Mouse (Mus musculus): ENCODE measurements around the gene Gm340. TPM values are rescaled to one million over a fixed set of nuclear protein-coding genes. Genes with fewer than 3 reads are reported as not detected.

Gene Gm340
- polyA plus RNA-seq, 1 experiment from 2014 or later = 4.6 TPM

DNA sequence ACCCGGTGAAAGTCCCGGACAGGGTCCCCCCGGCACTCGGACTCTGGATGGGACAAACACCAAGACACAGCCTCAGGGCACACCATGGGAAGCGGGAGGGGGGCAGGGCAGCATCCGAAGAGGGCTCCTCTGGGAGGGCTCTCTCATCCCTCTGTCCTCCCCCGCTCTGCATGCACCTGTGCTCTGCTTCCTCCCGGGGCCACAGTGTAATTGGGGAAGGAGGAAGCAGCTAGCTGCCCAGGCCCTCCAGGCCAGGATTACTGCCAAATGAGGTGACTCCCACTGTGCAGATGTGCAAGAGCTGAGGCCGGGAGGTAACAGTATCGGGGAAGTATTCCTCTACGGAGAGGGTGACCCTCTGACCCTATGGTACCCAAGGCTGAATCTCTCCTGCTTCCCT, 18.5 kb downstream of the Gm340 start:
- Histone ChIP-seq H3K36me3 (ENCODE audit: control insufficient read depth, insufficient read depth, low read length) (0 out of 2 replicates have a peak, but pooled peaks cover 3% of the 10 kb centered on the region), H3K4me3 (ENCODE audit: low read depth, low read length) (no peak overlapping the region), H3K27ac (ENCODE audit: low read depth, low read length) (no peak overlapping the region), H3K27me3 (ENCODE audit: control insufficient read depth, insufficient read depth, low read length) (no peaks in the 10 kb centered on the region), H3K4me2 (ENCODE audit: low read depth, low read length) (no peak overlapping the region), H3K4me1 (ENCODE audit: control insufficient read depth, insufficient read depth, low read length) (no peaks in the 10 kb centered on the region), H3K9ac (replicated peaks; ENCODE audit: low read depth, low read length) (no peak overlapping the region), H3K9me3 (ENCODE audit: control insufficient read depth, low read length) (no peaks in the 10 kb centered on the region)
- no peak for ATAC-seq (ENCODE audit: low read depth)
- 29% methylated on average over 11 of the region's 11 CpGs for WGBS

DNA sequence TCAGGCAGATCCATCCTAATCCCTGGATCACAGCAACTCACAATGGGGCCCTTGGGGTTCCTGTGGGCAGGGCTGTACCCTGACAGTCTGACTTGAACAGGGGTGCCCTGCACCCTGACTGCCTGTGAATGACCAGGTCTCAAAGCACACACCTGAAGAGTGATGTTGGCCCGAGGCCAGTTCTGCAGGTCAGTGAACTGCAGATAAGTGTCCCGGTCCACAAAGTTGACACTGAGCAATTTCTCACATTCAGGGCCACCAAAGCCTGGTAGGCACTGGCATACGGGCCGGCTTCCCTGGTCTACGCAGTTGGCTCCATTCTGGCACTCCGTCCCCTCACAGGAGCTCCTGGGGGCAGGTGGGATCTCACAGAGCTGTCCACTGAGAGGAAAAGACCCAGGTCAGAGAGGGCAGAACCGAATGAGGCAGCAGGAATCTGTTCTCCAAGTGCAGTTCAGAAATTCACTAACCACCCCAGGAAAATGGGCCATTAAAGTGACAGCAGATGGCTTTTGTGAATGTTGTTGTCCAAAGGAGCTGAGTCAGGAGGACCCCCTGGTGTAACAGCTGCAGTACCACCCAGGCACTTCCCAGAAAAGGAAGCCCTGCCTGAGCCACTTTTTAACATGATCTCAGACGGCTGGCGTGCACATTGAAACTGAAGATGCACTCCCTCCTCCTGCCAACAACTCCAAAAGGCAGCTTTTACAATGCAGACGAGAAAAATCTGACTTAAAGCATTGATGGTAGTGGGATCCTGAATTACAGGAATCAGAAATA, 24.2 kb downstream of the Gm340 start:
- H3K9me3 ChIP-seq (ENCODE audit: control insufficient read depth, low read length) = no peaks in the 10 kb centered on the region
- no peak overlapping the region for H3K4me3 ChIP-seq (ENCODE audit: low read depth, low read length)
- WGBS = 74% methylated on average over 10 of the region's 10 CpGs
- no peak overlapping the region for H3K27ac ChIP-seq (ENCODE audit: low read depth, low read length)
- no peak overlapping the region for H3K4me2 ChIP-seq (ENCODE audit: low read depth, low read length)
- no peaks in the 10 kb centered on the region for H3K27me3 ChIP-seq (ENCODE audit: control insufficient read depth, insufficient read depth, low read length)
- H3K4me1 ChIP-seq (ENCODE audit: control insufficient read depth, insufficient read depth, low read length) = no peaks in the 10 kb centered on the region
- no peak for ATAC-seq (ENCODE audit: low read depth)
- no peaks in the 10 kb centered on the region for H3K36me3 ChIP-seq (ENCODE audit: control insufficient read depth, insufficient read depth, low read length)
- no peak overlapping the region for H3K9ac ChIP-seq (replicated peaks; ENCODE audit: low read depth, low read length)

DNA sequence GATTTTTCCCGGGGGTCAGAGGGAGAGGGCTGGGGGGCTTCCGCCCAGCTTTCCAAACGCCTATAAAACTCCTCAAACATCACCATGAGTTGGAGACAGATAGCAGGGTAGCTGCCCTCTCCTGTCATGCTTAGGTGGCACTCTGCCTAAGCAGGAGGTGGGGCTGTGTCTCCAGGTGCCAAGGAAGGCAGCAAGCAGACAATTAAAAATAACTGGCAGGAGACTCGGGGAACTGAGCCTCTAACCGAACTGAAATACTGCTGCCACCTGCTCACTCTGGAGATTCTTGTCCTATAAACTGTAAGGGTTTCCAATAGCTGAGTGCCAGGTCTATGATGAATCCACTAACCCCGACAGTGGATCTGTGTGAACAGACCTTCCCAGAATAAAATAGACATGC, 29.5 kb downstream of the Gm340 start:
- H3K36me3 ChIP-seq (ENCODE audit: control insufficient read depth, insufficient read depth, low read length) = peaks cover 7% of the 10 kb centered on the region
- no peak for ATAC-seq (ENCODE audit: low read depth)
- H3K27ac ChIP-seq (ENCODE audit: low read depth, low read length) = no peak overlapping the region
- no peak overlapping the region for H3K4me3 ChIP-seq (ENCODE audit: low read depth, low read length)
- H3K4me2 ChIP-seq (ENCODE audit: low read depth, low read length) = no peak overlapping the region
- H3K9me3 ChIP-seq (ENCODE audit: control insufficient read depth, low read length) = no peaks in the 10 kb centered on the region
- H3K4me1 ChIP-seq (ENCODE audit: control insufficient read depth, insufficient read depth, low read length) = peaks cover 11% of the 10 kb centered on the region
- H3K9ac ChIP-seq (replicated peaks; ENCODE audit: low read depth, low read length) = no peak overlapping the region
- 61% methylated on average over 6 of the region's 6 CpGs for WGBS
- no peaks in the 10 kb centered on the region for H3K27me3 ChIP-seq (ENCODE audit: control insufficient read depth, insufficient read depth, low read length)

DNA sequence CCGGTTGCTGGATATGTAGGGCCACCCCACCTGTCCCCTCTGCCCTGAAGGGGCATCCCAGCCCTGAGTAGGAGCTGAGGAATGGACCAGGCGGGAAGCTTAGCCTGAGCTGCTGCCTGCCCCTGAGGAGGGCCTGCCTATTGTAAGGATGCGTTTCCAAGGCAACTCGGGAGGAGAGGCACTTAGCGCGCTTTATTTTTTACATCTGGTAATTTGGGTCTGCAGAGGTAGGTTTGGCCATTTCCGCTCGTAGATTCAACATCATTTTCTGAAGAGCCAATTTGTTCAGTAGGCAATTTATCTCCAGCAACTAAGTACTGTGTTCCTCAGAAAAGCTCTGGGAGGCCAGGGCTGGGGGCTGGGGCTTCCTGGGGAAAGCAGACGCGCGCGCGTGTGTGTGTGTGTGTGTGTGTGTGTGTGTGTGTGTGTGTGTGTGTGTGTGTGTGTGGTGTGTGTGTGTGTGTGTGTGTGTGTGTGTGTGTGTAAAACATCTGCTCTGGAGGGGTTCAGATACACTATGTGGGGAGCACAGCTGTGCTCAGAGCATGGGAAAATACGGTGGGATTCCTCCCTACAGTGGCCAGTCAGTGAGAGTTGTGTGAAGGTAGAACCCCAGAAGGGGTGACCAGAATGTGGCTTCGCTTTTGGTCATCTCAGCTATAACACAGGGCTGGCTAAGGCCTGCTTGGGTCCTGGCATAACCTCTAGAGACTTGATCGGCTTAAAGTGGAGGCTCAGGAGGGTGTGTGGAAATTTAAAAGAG, 31.3 kb downstream of the Gm340 start:
- H3K36me3 ChIP-seq (ENCODE audit: control insufficient read depth, insufficient read depth, low read length) = peaks cover 7% of the 10 kb centered on the region
- no peak overlapping the region for H3K4me3 ChIP-seq (ENCODE audit: low read depth, low read length)
- H3K4me2 ChIP-seq (ENCODE audit: low read depth, low read length) = no peak overlapping the region
- peak; percentile 58; the same call in 1 of the 2 replicates for ATAC-seq (ENCODE audit: low read depth)
- peaks cover 19% of the 10 kb centered on the region for H3K4me1 ChIP-seq (ENCODE audit: control insufficient read depth, insufficient read depth, low read length)
- H3K27me3 ChIP-seq (ENCODE audit: control insufficient read depth, insufficient read depth, low read length) = no peaks in the 10 kb centered on the region
- no peaks in the 10 kb centered on the region for H3K9me3 ChIP-seq (ENCODE audit: control insufficient read depth, low read length)
- H3K9ac ChIP-seq (replicated peaks; ENCODE audit: low read depth, low read length) = no peak overlapping the region
- 17% methylated on average over 16 of the region's 16 CpGs for WGBS
- peak overlapping the region; percentile 66 for H3K27ac ChIP-seq (ENCODE audit: low read depth, low read length)

DNA sequence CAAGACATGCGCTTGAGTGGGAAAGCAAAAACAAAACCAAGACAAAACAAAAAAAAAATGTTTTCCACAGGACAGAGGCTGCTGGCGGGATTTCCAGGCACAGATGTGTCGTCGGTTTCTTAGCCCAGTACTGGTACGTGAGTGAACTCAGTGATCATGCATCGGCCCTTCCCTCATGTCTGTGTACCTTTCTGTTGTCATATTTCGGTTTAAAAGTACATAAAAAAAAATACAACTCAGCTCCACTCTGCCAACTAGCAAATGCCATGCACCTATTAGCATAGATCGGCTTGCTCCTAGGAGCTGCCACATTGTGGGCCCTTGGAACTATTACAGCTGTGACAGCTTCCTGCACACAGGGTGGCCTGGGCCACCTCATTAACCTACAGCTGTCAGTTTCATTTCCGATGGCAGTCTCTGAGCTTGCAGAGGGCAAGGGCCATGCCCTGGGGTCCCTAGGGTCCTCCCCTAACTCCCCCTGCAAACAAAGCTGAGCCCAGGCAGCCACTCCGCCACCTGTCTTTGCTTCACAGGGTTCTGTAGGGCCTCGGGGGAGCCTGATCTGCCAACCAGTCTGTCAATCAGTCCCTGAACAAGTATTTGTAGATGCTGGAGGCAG, 33.5 kb downstream of the Gm340 start:
- Histone ChIP-seq H3K9ac (replicated peaks; ENCODE audit: low read depth, low read length) (no peak overlapping the region), H3K27ac (ENCODE audit: low read depth, low read length) (no peak overlapping the region), H3K27me3 (ENCODE audit: control insufficient read depth, insufficient read depth, low read length) (no peaks in the 10 kb centered on the region), H3K9me3 (ENCODE audit: control insufficient read depth, low read length) (no peaks in the 10 kb centered on the region), H3K4me3 (ENCODE audit: low read depth, low read length) (no peak overlapping the region), H3K36me3 (ENCODE audit: control insufficient read depth, insufficient read depth, low read length) (peaks cover 7% of the 10 kb centered on the region), H3K4me1 (ENCODE audit: control insufficient read depth, insufficient read depth, low read length) (peaks cover 33% of the 10 kb centered on the region), H3K4me2 (ENCODE audit: low read depth, low read length) (no peak overlapping the region)
- no peak for ATAC-seq (ENCODE audit: low read depth)
- WGBS = 57% methylated on average over 11 of the region's 11 CpGs

DNA sequence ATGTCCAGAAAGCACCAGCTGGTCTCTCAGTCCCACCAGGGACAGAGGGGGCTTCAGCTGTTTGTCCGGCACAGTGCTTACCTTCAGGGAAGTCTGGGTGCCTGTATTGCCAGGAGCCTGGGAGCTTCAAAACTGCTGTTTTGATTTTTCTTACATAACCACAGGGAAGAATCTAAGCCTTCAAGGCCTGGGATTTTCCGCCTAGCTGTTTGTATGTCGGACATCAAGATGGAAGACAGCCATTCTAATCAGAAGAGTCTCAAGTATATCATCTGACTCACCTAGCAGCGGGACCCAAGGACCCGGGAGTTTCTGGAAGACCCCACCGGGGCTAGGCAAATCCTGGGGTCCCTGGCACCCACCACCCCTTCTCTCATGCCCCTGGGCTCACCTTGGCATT, 34.1 kb downstream of the Gm340 start:
- Histone ChIP-seq H3K4me2 (ENCODE audit: low read depth, low read length) (no peak overlapping the region), H3K27me3 (ENCODE audit: control insufficient read depth, insufficient read depth, low read length) (no peaks in the 10 kb centered on the region), H3K4me3 (ENCODE audit: low read depth, low read length) (no peak overlapping the region), H3K36me3 (ENCODE audit: control insufficient read depth, insufficient read depth, low read length) (peaks cover 7% of the 10 kb centered on the region), H3K27ac (ENCODE audit: low read depth, low read length) (no peak overlapping the region), H3K9me3 (ENCODE audit: control insufficient read depth, low read length) (no peaks in the 10 kb centered on the region), H3K4me1 (ENCODE audit: control insufficient read depth, insufficient read depth, low read length) (peaks cover 33% of the 10 kb centered on the region), H3K9ac (replicated peaks; ENCODE audit: low read depth, low read length) (no peak overlapping the region)
- no peak for ATAC-seq (ENCODE audit: low read depth)
- 78% methylated on average over 6 of the region's 6 CpGs for WGBS

DNA sequence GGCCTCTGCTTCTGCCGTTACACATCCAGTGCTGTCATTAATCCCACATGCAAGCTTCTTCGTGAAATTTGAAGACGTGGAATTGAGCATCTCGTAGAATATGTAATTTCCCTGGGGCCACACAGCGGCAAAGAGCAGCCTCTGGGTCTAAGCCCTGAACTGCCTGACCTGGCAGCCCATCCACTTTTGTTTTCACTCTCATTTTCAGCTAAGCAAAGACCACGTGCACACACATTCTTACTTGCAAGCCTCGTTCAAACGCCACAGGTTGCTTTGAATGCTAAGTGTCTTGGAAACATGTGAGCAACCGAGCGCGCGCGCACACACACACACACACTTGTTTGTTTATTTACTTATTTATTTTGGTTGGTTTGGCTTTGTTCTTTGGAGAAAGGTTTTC, 34.9 kb downstream of the Gm340 start:
- no peak for ATAC-seq (ENCODE audit: low read depth)
- Histone ChIP-seq H3K36me3 (ENCODE audit: control insufficient read depth, insufficient read depth, low read length) (peaks cover 7% of the 10 kb centered on the region), H3K4me2 (ENCODE audit: low read depth, low read length) (no peak overlapping the region), H3K4me3 (ENCODE audit: low read depth, low read length) (no peak overlapping the region), H3K27me3 (ENCODE audit: control insufficient read depth, insufficient read depth, low read length) (no peaks in the 10 kb centered on the region), H3K9me3 (ENCODE audit: control insufficient read depth, low read length) (no peaks in the 10 kb centered on the region), H3K9ac (replicated peaks; ENCODE audit: low read depth, low read length) (no peak overlapping the region), H3K4me1 (ENCODE audit: control insufficient read depth, insufficient read depth, low read length) (peaks cover 33% of the 10 kb centered on the region), H3K27ac (ENCODE audit: low read depth, low read length) (no peak overlapping the region)
- WGBS = 71% methylated on average over 13 of the region's 13 CpGs

DNA sequence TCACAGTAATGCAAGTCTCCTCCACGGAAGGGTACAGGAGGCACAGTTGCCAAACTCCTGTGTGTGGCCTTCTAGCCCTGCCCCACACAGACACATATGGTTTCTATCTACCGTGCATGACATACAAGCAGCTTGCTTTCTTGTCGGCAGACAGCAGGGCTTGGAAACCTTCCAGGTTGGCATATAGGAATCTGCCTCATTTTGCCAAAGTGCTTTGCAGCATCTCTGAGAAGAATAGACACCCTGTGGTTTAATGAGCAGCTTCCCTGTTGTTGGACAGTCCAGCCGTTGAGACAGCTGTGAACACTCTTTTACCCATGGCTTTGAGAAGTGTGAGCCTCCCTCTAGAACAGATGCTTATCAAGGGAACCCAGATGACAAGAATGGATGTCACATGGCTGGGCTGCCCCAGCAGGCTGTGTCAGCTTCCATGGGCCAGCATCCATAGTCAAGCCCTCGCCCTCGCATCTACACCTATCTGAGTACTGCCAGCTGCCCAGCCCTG, 36.0 kb downstream of the Gm340 start:
- H3K27me3 ChIP-seq (ENCODE audit: control insufficient read depth, insufficient read depth, low read length) = no peaks in the 10 kb centered on the region
- H3K4me3 ChIP-seq (ENCODE audit: low read depth, low read length) = no peak overlapping the region
- H3K9me3 ChIP-seq (ENCODE audit: control insufficient read depth, low read length) = no peaks in the 10 kb centered on the region
- peaks cover 31% of the 10 kb centered on the region for H3K4me1 ChIP-seq (ENCODE audit: control insufficient read depth, insufficient read depth, low read length)
- H3K27ac ChIP-seq (ENCODE audit: low read depth, low read length) = peak overlapping the region; percentile 72
- H3K4me2 ChIP-seq (ENCODE audit: low read depth, low read length) = no peak overlapping the region
- no peak overlapping the region for H3K9ac ChIP-seq (replicated peaks; ENCODE audit: low read depth, low read length)
- peaks cover 7% of the 10 kb centered on the region for H3K36me3 ChIP-seq (ENCODE audit: control insufficient read depth, insufficient read depth, low read length)
- peak; percentile 65 for ATAC-seq (ENCODE audit: low read depth)
- WGBS = 26% methylated on average over 6 of the region's 6 CpGs
